Mouse (Mus musculus): ENCODE measurements around the gene Tmem121b. TPM values are rescaled to one million over a fixed set of nuclear protein-coding genes. Genes with fewer than 3 reads are reported as not detected.
A peak's percentile ranks its signal among the peaks of the same experiment; 100 is the strongest.

The Tmem121b gene
- 0.42 and 0.51 TPM in 2 replicates for polyA plus RNA-seq (2015; fragmentation: Nextera tagmentation; extraction: Ambion mirVana)

DNA sequence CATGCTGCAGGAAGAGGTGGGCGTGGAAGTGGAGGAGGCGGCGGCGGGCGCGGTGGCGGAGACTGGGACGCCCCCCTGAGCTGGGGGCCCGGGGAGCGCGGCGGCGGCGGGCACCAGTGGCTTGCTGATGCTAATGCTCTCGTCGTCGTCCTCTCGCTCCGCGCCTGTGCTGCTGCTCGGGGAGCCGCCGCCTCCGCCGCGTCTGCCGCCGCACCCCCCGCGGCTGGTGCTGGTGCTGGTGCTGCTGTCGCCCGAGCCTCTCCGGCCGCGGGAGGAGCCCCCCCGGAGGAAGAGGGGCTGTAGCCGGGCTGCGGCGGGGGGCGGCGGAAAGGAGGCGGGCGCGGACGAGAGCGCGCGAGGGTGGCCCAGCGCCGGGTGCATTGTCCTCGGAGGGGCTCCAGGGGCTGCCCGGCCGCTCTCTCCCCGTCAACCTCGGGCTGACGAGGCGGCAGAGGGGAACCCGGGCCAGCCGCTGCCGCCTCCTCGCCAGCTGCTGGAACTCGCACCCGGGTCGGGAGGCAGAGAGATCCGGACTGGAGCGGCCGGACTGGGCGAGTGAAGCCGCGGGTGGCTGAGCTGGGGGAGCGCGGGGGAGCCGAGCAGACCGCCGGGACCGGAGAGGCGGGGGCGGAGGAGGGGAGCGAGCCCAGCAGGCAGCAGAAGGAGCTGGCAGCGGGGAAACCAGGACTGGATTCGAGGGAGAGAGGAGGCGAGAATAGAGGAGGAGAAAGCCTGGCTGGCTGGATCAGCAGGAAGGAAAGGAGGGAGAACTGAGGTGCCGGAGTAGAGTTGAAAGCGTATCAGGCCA lies at the start of gene Tmem121b:
Gene Tmem121b (minus strand): TSS at position 434 of the 808 bp plus-strand sequence.
- 0 out of 2 replicates have a peak within 1 kb of the TSS, but pooled peaks have one; percentile 33 for H3K27ac ChIP-seq
- peak within 1 kb of the TSS; percentile 94 for H3K4me2 ChIP-seq
- H3K4me1 ChIP-seq, result peaks cover 25% of the 10 kb centered on the region
- peaks cover 54% of the 10 kb centered on the region for H3K27me3 ChIP-seq
- H3K36me3 ChIP-seq, result no peaks in the 10 kb centered on the region
- WGBS, result under 1% methylated on average over 81 of the region's 84 CpGs
- H3K9me3 ChIP-seq, result no peaks in the 10 kb centered on the region
- peak within 1 kb of the TSS; percentile 75 for H3K4me3 ChIP-seq
- peak; percentile 71 for ATAC-seq (ENCODE audit: insufficient number of reproducible peaks, insufficient read depth, low FRiP score, low TSS enrichment, low read depth)
- peak within 1 kb of the TSS; percentile 74 for H3K9ac ChIP-seq

GRCm38 (mm10) chr6:120542061-120542460 lies 48.5 kb upstream of the Tmem121b start:
- ATAC-seq (ENCODE audit: insufficient number of reproducible peaks, insufficient read depth, low FRiP score, low TSS enrichment, low read depth), result no peak
- no peaks in the 10 kb centered on the region for H3K27me3 ChIP-seq
- H3K27ac ChIP-seq, result no peak overlapping the region
- no peak overlapping the region for H3K4me2 ChIP-seq
- H3K9me3 ChIP-seq, result no peaks in the 10 kb centered on the region
- H3K4me1 ChIP-seq, result peaks cover 4% of the 10 kb centered on the region; the same call in 1 of the 2 replicates
- H3K9ac ChIP-seq, result no peak overlapping the region
- no peaks in the 10 kb centered on the region for H3K36me3 ChIP-seq
- WGBS, result 23% methylated on average over 1 of the region's 1 CpGs
- no peak overlapping the region for H3K4me3 ChIP-seq

- Histone ChIP-seq H3K36me3 (no peaks in the 10 kb centered on the region), H3K9me3 (no peaks in the 10 kb centered on the region), H3K9ac (no peak overlapping the region), H3K4me2 (no peak overlapping the region), H3K4me3 (no peak overlapping the region), H3K27ac (no peak overlapping the region), H3K27me3 (no peaks in the 10 kb centered on the region), H3K4me1 (peaks cover 4% of the 10 kb centered on the region; the same call in 1 of the 2 replicates)
- no peak for ATAC-seq (ENCODE audit: insufficient number of reproducible peaks, insufficient read depth, low FRiP score, low TSS enrichment, low read depth)
- WGBS, result 33% methylated on average over 2 of the region's 2 CpGs
Measured at GRCm38 (mm10) chr6:120541386-120541785, 47.8 kb upstream of the Tmem121b start.

DNA sequence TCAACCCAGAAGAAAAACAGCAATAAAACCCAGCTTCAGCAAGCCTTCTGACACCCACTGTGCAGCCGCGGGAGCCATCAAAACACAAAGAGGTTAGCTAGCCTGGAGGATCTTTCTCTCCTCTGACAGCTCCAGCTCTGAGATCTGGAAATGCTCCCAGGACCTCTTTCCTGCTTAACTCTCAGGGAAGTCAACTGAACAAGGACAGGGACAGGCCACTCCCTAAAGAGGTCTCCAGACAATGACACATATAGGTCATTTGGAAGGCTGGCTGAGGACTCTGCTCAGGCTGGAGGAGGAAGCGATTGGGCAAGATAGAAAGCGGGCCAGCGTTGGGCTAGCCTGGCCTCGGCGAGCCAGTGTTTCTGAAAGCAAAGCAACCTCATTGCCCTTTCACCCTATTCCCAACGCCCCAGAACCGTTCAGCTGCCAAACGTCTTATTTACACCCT lies 46.2 kb upstream of the Tmem121b start:
- WGBS, result 51% methylated on average over 10 of the region's 10 CpGs
- H3K27ac ChIP-seq, result no peak overlapping the region
- H3K9ac ChIP-seq, result no peak overlapping the region

DNA sequence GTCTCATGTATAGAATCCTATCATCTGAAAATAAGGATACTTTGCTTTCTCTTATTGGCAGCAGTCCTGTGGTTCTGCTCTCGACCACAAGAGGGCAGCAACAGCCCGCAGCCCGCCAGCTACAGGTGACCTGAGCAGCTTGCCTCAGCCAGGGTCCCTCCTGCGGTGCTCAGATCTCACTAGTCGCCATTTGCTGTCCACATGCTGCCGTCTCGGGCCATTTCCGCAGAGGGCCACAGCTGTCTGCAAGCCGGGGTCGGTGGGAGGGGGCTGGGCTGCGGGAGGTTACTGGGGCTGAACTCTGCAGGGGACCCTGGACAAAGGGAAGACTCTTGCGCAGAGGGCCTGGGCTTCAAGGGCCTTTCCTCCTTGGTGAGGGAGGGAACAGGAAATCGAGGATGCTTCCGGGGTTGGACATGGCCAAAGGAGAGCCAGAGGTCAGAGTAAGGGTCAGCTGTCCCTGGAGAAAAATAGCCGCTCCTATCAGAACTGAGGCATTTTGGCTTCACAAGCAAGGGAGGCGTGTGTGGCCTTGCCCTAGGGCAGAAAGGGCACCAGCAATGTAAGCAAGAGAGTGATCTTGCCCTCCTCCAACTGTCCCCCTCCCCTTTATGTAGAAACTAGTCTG lies 45.6 kb upstream of the Tmem121b start:
- Histone ChIP-seq H3K9ac (peak overlapping the region; percentile 58), H3K4me2 (peak overlapping the region; percentile 68), H3K4me1 (peaks cover 4% of the 10 kb centered on the region; the same call in 1 of the 2 replicates), H3K27me3 (no peaks in the 10 kb centered on the region), H3K27ac (no peak overlapping the region), H3K36me3 (no peaks in the 10 kb centered on the region), H3K9me3 (no peaks in the 10 kb centered on the region), H3K4me3 (peak overlapping the region; percentile 35)
- ATAC-seq (ENCODE audit: insufficient number of reproducible peaks, insufficient read depth, low FRiP score, low TSS enrichment, low read depth), result peak; percentile 84
- 3% methylated on average over 16 of the region's 16 CpGs for WGBS

More for the DNA sequence above, 46.2 kb upstream of the Tmem121b start:
- ATAC-seq (ENCODE audit: insufficient number of reproducible peaks, insufficient read depth, low FRiP score, low TSS enrichment, low read depth), result peak; percentile 6; the same call in 1 of the 2 replicates
- no peaks in the 10 kb centered on the region for H3K27me3 ChIP-seq
- H3K4me1 ChIP-seq, result peaks cover 4% of the 10 kb centered on the region; the same call in 1 of the 2 replicates
- H3K4me2 ChIP-seq, result peak overlapping the region; percentile 68
- no peaks in the 10 kb centered on the region for H3K36me3 ChIP-seq
- no peak overlapping the region for H3K4me3 ChIP-seq
- no peaks in the 10 kb centered on the region for H3K9me3 ChIP-seq

DNA sequence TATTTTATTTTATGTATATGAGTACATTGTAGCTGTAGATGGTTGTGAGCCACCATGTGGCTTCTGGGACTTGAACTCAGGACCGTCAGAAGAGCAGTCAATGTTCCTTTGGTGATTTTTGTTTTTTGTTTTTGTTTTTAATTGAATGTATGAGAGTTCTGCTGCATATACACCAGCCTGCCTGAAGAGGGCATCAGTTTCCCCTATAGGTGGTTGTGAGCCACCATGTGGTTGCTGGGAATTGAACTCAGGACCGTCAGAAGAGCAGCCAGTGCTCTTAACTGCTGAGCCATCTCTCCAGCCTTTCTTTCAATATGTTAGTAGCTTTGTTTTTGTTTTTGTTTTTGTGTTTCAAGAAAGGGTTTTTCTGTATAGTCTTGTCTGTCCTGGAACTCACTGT lies 42.7 kb upstream of the Tmem121b start:
- ATAC-seq (ENCODE audit: insufficient number of reproducible peaks, insufficient read depth, low FRiP score, low TSS enrichment, low read depth), result no peak
- Histone ChIP-seq H3K9ac (no peak overlapping the region), H3K36me3 (no peaks in the 10 kb centered on the region), H3K27me3 (no peaks in the 10 kb centered on the region), H3K4me3 (no peak overlapping the region), H3K9me3 (no peaks in the 10 kb centered on the region), H3K4me2 (no peak overlapping the region), H3K4me1 (peaks cover 7% of the 10 kb centered on the region; the same call in 1 of the 2 replicates), H3K27ac (no peak overlapping the region)
- WGBS, result 82% methylated on average over 2 of the region's 2 CpGs

DNA sequence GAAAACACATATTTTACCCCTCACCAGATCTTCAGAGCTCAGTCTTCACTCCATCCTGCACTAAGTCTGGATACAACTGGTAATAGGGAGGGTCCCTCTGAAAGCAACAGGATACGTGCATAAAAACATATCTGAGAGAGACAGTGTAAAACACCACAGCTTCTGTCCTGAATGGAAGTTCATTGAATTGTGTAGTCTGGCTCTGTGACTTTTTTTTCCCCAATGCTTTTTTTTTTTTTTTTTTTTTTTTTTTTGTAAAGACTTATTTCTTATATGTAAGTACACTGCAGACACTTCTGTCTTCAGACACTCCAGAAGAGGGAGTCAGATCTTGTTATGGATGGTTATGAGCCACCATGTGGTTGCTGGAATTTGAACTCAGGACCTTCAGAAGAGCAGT lies 39.0 kb upstream of the Tmem121b start:
- H3K9me3 ChIP-seq, result no peaks in the 10 kb centered on the region
- H3K4me2 ChIP-seq, result no peak overlapping the region
- H3K27me3 ChIP-seq, result no peaks in the 10 kb centered on the region
- H3K27ac ChIP-seq, result no peak overlapping the region
- WGBS, result 71% methylated on average over 1 of the region's 1 CpGs
- no peak overlapping the region for H3K4me3 ChIP-seq
- no peaks in the 10 kb centered on the region for H3K36me3 ChIP-seq
- no peak for ATAC-seq (ENCODE audit: insufficient number of reproducible peaks, insufficient read depth, low FRiP score, low TSS enrichment, low read depth)
- peaks cover 13% of the 10 kb centered on the region for H3K4me1 ChIP-seq
- H3K9ac ChIP-seq, result no peak overlapping the region

GRCm38 (mm10) chr6:120531020-120531965 lies 37.7 kb upstream of the Tmem121b start, which contains the start of gene Hdhd5:
Gene Hdhd5 (minus strand): TSS chr6:120531319.
- Histone ChIP-seq H3K9ac (peak within 1 kb of the TSS; percentile 87), H3K4me2 (peak within 1 kb of the TSS; percentile 88), H3K4me1 (peaks cover 13% of the 10 kb centered on the region), H3K36me3 (no peaks in the 10 kb centered on the region), H3K27ac (peak within 1 kb of the TSS; percentile 19; the same call in 1 of the 2 replicates), H3K9me3 (no peaks in the 10 kb centered on the region), H3K4me3 (peak within 1 kb of the TSS; percentile 83), H3K27me3 (no peaks in the 10 kb centered on the region)
- under 1% methylated on average over 72 of the region's 75 CpGs for WGBS
- ATAC-seq (ENCODE audit: insufficient number of reproducible peaks, insufficient read depth, low FRiP score, low TSS enrichment, low read depth), result peak; percentile 97

- ATAC-seq (ENCODE audit: insufficient number of reproducible peaks, insufficient read depth, low FRiP score, low TSS enrichment, low read depth), result no peak
- WGBS, result 83% methylated on average over 4 of the region's 4 CpGs
- Histone ChIP-seq H3K36me3 (no peaks in the 10 kb centered on the region), H3K4me3 (no peak overlapping the region), H3K9ac (no peak overlapping the region), H3K9me3 (no peaks in the 10 kb centered on the region), H3K27ac (no peak overlapping the region), H3K4me1 (peaks cover 13% of the 10 kb centered on the region), H3K4me2 (0 out of 2 replicates have a peak overlapping the region, but pooled peaks have one; percentile 88), H3K27me3 (no peaks in the 10 kb centered on the region)
Measured at GRCm38 (mm10) chr6:120529123-120529522, 35.5 kb upstream of the Tmem121b start.

DNA sequence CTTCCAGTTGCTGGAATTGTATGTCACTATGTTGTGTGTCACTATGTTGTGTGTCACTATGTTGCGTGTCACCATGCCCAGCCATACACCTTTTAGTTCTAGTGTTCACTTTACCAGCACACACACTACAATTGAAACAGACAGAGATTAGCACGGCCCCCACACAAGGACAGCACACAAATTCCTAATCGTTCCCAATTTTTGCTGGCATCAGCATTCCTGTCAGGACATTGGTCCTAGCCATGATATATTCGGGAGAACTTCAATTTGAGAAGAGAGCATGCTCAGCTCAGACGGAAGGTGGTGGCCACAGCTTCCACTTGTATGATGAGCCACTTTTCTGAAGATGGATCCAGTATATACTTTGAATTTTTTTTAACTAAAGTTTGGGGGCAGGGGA lies 31.2 kb upstream of the Tmem121b start:
- Histone ChIP-seq H3K4me2 (no peak overlapping the region), H3K27me3 (no peaks in the 10 kb centered on the region), H3K4me1 (peaks cover 6% of the 10 kb centered on the region), H3K4me3 (no peak overlapping the region), H3K36me3 (peaks cover 33% of the 10 kb centered on the region), H3K27ac (no peak overlapping the region), H3K9me3 (no peaks in the 10 kb centered on the region), H3K9ac (no peak overlapping the region)
- ATAC-seq (ENCODE audit: insufficient number of reproducible peaks, insufficient read depth, low FRiP score, low TSS enrichment, low read depth), result no peak
- 89% methylated on average over 5 of the region's 5 CpGs for WGBS

DNA sequence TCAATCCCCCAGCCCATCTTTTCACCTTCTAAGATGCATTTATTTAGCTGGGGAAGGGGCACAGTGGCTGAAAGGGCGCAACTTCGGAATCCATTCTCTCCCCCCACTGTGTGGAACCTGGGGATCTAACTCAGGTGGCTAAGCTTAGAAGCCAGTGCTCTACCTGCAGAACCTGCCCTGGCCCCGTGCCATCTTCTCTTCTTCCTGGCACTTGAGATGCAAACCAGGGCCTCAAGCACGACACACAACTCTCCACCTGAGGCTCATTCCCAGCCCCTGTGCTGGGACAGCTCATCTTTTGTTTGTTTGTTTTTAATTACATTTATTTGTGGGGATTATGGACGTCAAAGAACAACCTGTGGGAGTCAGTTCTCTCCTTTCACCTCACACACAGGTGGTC lies 26.0 kb upstream of the Tmem121b start:
- no peaks in the 10 kb centered on the region for H3K27me3 ChIP-seq
- H3K36me3 ChIP-seq, result peaks cover 69% of the 10 kb centered on the region
- ATAC-seq (ENCODE audit: insufficient number of reproducible peaks, insufficient read depth, low FRiP score, low TSS enrichment, low read depth), result no peak
- no peak overlapping the region for H3K27ac ChIP-seq
- 80% methylated on average over 5 of the region's 5 CpGs for WGBS
- H3K4me3 ChIP-seq, result no peak overlapping the region
- H3K4me2 ChIP-seq, result no peak overlapping the region
- no peaks in the 10 kb centered on the region for H3K9me3 ChIP-seq
- no peak overlapping the region for H3K9ac ChIP-seq
- no peaks in the 10 kb centered on the region for H3K4me1 ChIP-seq
